Mouse (Mus musculus) embryonic fibroblast, embryonic 13.5 days (primary cell): Measurements from ENCODE around the gene Zfhx3.

ENCODE experiments used
- CTCF ChIP-seq: IDR thresholded peaks from 2 replicates; pipeline ENCODE4 v1.5.1; 2011; ENCODE audit warnings: mild to moderate bottlenecking, control low read depth, low read length, moderate library complexity, borderline replicate concordance; ENCODE audit not compliant: insufficient read depth
- POLR2A ChIP-seq: IDR thresholded peaks from 2 replicates; pipeline ENCODE4 v1.6.1; 2011; ENCODE audit warnings: low read depth, mild to moderate bottlenecking, control low read depth, low read length, moderate library complexity

- no peak for TF ChIP-seq POLR2A
- no peak for TF ChIP-seq CTCF
These were observed 947.0 kb downstream of the Zfhx3 start for GRCm38 (mm10) chr8:108889406-108889805.
